Comparison of ENCODE assay signal across 18 mouse cellular contexts in the genomic region with DNA sequence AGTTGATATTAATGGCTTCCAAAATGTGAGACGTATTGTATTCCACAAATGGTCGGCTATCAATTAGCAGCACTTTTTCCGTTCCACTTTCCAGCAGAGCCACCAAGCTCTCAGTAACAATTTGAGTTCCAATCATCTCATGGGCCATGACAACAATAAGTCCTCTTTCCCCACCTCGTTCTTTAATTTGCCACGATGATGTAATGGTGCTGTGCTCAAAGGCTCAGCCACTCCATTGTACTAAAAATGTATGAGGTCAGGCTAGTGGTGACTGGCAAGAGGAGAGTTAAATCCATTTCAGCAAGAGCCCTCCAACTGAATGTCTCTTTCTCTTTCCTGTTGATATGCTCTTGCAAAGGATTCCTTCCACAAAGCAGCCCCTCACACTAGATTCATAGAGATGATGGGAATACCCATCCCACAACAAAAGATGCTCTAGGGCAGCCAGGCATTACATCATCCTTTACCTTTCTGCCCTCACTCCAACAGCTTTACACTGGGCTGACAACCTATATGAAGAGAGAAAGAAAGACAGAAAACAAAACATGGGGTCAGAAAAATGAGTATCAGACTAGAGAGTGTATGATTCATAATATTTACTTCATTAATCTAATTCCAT. TPM values are rescaled to one million over a fixed set of nuclear protein-coding genes. Genes with fewer than 3 reads are reported as not detected.
DNase-seq lines count a peak whose midpoint lies in the region; ATAC-seq lines count a peak whose summit lies in the region.
"Had no signal": no experiment of that assay in that cellular context is flagged by ENCODE, and none has a peak within 500 bp of the region (broad histone marks: within the 10 kb centered on the region; RNA-seq: fewer than 3 reads in every experiment).

No protein-coding gene starts in this region.

- no peaks in the 10 kb centered on the region for H3K4me1 ChIP-seq in embryonic facial prominence, embryonic 11.5 days (ENCODE audit: control insufficient read depth, insufficient read depth, low read length)
- H3K4me1 ChIP-seq in embryonic facial prominence, embryonic 10.5 days = peaks cover 10% of the 10 kb centered on the region; the same call in 1 of the 2 replicates
- H3K4me1 ChIP-seq in midbrain, embryonic 12.5 days = peaks cover 24% of the 10 kb centered on the region
- H3K4me1 ChIP-seq in midbrain, embryonic 11.5 days (ENCODE audit: control insufficient read depth, insufficient read depth, low read length) = peaks cover 2% of the 10 kb centered on the region; the same call in 1 of the 2 replicates
- H3K4me1 ChIP-seq in forebrain, embryonic 11.5 days (replicated peaks; ENCODE audit: control insufficient read depth, insufficient read depth, low read length) = peaks cover 6% of the 10 kb centered on the region; the same call in 1 of the 2 replicates

- H3K27me3 ChIP-seq in embryonic facial prominence, embryonic 11.5 days (ENCODE audit: control insufficient read depth, insufficient read depth, low read length) = no peaks in the 10 kb centered on the region
- no peaks in the 10 kb centered on the region for H3K27me3 ChIP-seq in embryonic facial prominence, embryonic 10.5 days (replicated peaks; ENCODE audit: low read depth, poor library complexity, severe bottlenecking)
- no peaks in the 10 kb centered on the region for H3K27me3 ChIP-seq in midbrain, embryonic 12.5 days
- H3K27me3 ChIP-seq in midbrain, embryonic 11.5 days (ENCODE audit: control insufficient read depth, insufficient read depth, low read length) = no peaks in the 10 kb centered on the region
- no peaks in the 10 kb centered on the region for H3K27me3 ChIP-seq in forebrain, embryonic 11.5 days (ENCODE audit: control insufficient read depth, insufficient read depth, low read length)
- H3K27me3 ChIP-seq: CH12.LX; heart, embryonic 13.5 days; liver, embryonic 12.5 days; lung, embryonic 15.5 days had no signal

- no peak overlapping the region for H3K4me2 ChIP-seq in embryonic facial prominence, embryonic 11.5 days (ENCODE audit: low read depth, low read length)
- H3K4me2 ChIP-seq in midbrain, embryonic 12.5 days (replicated peaks) = no peak overlapping the region
- no peak overlapping the region for H3K4me2 ChIP-seq in midbrain, embryonic 11.5 days
- H3K4me2 ChIP-seq in forebrain, embryonic 11.5 days (ENCODE audit: low read depth, low read length, severe bottlenecking) = no peak overlapping the region
- H3K4me2 ChIP-seq: heart, embryonic 13.5 days; liver, embryonic 12.5 days; lung, embryonic 15.5 days had no signal

- peak; percentile 24 for DNase-seq in embryonic facial prominence, embryonic 11.5 days (ENCODE audit: low spot score)
- no peak for DNase-seq in embryonic facial prominence, embryonic 10.5 days (ENCODE audit: low spot score)
- DNase-seq in midbrain, embryonic 11.5 days (ENCODE audit: low spot score, missing footprints) = no peak
- no peak for DNase-seq in forebrain, embryonic 11.5 days (ENCODE audit: low spot score)
- peak; percentile 97 for DNase-seq in retina, postnatal 1 day
- DNase-seq in thymus, adult 18-20 months = no peak
- DNase-seq: adrenal gland, adult 2 months; cerebellum, adult 8-10 months; heart, postnatal 4 days; kidney, adult 18-20 months; kidney, postnatal 14 days had no signal

- WGBS in embryonic facial prominence, embryonic 11.5 days = 60% methylated on average over 5 of the region's 5 CpGs
- 70% methylated on average over 5 of the region's 5 CpGs for WGBS in embryonic facial prominence, embryonic 10.5 days
- WGBS in midbrain, embryonic 12.5 days = 64% methylated on average over 5 of the region's 5 CpGs
- WGBS in midbrain, embryonic 11.5 days = 76% methylated on average over 5 of the region's 5 CpGs
- WGBS in forebrain, embryonic 11.5 days = 26% methylated on average over 5 of the region's 5 CpGs

- no peaks in the 10 kb centered on the region for H3K9me3 ChIP-seq in embryonic facial prominence, embryonic 11.5 days (replicated peaks; ENCODE audit: control insufficient read depth, low read length)
- no peaks in the 10 kb centered on the region for H3K9me3 ChIP-seq in embryonic facial prominence, embryonic 10.5 days
- H3K9me3 ChIP-seq in midbrain, embryonic 12.5 days = no peaks in the 10 kb centered on the region
- H3K9me3 ChIP-seq in midbrain, embryonic 11.5 days (ENCODE audit: control insufficient read depth, low read length) = no peaks in the 10 kb centered on the region
- no peaks in the 10 kb centered on the region for H3K9me3 ChIP-seq in forebrain, embryonic 11.5 days (ENCODE audit: control insufficient read depth, low read length)
- H3K9me3 ChIP-seq: heart, embryonic 13.5 days; liver, embryonic 12.5 days; lung, embryonic 15.5 days had no signal

- no peaks in the 10 kb centered on the region for H3K36me3 ChIP-seq in embryonic facial prominence, embryonic 11.5 days (replicated peaks; ENCODE audit: control insufficient read depth, insufficient read depth, low read depth, low read length)
- peaks cover 11% of the 10 kb centered on the region for H3K36me3 ChIP-seq in embryonic facial prominence, embryonic 10.5 days (replicated peaks)
- 0 out of 2 replicates have a peak, but pooled peaks cover 3% of the 10 kb centered on the region for H3K36me3 ChIP-seq in midbrain, embryonic 12.5 days
- no peaks in the 10 kb centered on the region for H3K36me3 ChIP-seq in midbrain, embryonic 11.5 days (ENCODE audit: control insufficient read depth, insufficient read depth, low read length)
- no peaks in the 10 kb centered on the region; the same call in 1 of the 2 replicates for H3K36me3 ChIP-seq in forebrain, embryonic 11.5 days (ENCODE audit: control insufficient read depth, insufficient read depth, low read length)
- H3K36me3 ChIP-seq: lung, embryonic 15.5 days had no signal

- H3K9ac ChIP-seq in embryonic facial prominence, embryonic 11.5 days (replicated peaks; ENCODE audit: low read length) = no peak overlapping the region
- H3K9ac ChIP-seq in midbrain, embryonic 12.5 days (replicated peaks) = no peak overlapping the region
- H3K9ac ChIP-seq in midbrain, embryonic 11.5 days (ENCODE audit: low read length) = no peak overlapping the region
- no peak overlapping the region for H3K9ac ChIP-seq in forebrain, embryonic 11.5 days (ENCODE audit: low read length)
- H3K9ac ChIP-seq: heart, embryonic 13.5 days; liver, embryonic 12.5 days; lung, embryonic 15.5 days had no signal

- no peak overlapping the region for H3K4me3 ChIP-seq in embryonic facial prominence, embryonic 11.5 days (ENCODE audit: low read depth, low read length)
- H3K4me3 ChIP-seq in embryonic facial prominence, embryonic 10.5 days = no peak overlapping the region
- H3K4me3 ChIP-seq in midbrain, embryonic 12.5 days = no peak overlapping the region
- H3K4me3 ChIP-seq in midbrain, embryonic 11.5 days (ENCODE audit: low read depth, low read length) = no peak overlapping the region
- no peak overlapping the region for H3K4me3 ChIP-seq in forebrain, embryonic 11.5 days (ENCODE audit: low read depth, low read length)
- H3K4me3 ChIP-seq: heart, embryonic 13.5 days; liver, embryonic 12.5 days; lung, embryonic 15.5 days had no signal

- no peak for ATAC-seq in embryonic facial prominence, embryonic 11.5 days (replicated peaks; ENCODE audit: insufficient number of reproducible peaks, low FRiP score, low TSS enrichment, low read depth)
- peak; percentile 75; the same call in 1 of the 2 replicates for ATAC-seq in midbrain, embryonic 12.5 days (ENCODE audit: low FRiP score, low read depth)
- ATAC-seq in midbrain, embryonic 11.5 days (ENCODE audit: low FRiP score) = no peak
- peak; percentile 91 for ATAC-seq in forebrain, embryonic 11.5 days (replicated peaks; ENCODE audit: low FRiP score)
- no peak for ATAC-seq in megakaryocyte-erythroid progenitor cell, adult 5-6 weeks (replicated peaks; ENCODE audit: low FRiP score, low TSS enrichment, poor library complexity, severe bottlenecking)
- ATAC-seq: hindbrain, postnatal 0 days; liver, embryonic 12.5 days had no signal

- H3K27ac ChIP-seq in embryonic facial prominence, embryonic 11.5 days (replicated peaks; ENCODE audit: low read depth, low read length) = no peak overlapping the region
- H3K27ac ChIP-seq in embryonic facial prominence, embryonic 10.5 days (replicated peaks) = no peak overlapping the region
- H3K27ac ChIP-seq in midbrain, embryonic 12.5 days (replicated peaks) = 0 out of 2 replicates have a peak overlapping the region, but pooled peaks have one; percentile 30
- no peak overlapping the region for H3K27ac ChIP-seq in midbrain, embryonic 11.5 days (ENCODE audit: low read depth, low read length)
- peak overlapping the region; percentile 50; the same call in 1 of the 2 replicates for H3K27ac ChIP-seq in forebrain, embryonic 11.5 days (ENCODE audit: low read depth, low read length)
- H3K27ac ChIP-seq: hindbrain, postnatal 0 days; liver, embryonic 12.5 days; lung, embryonic 15.5 days had no signal

RNA-seq across cellular contexts. Expression of a gene that starts 31.4 kb away (rescaled TPM):
- polyA plus RNA-seq in embryonic facial prominence, embryonic 11.5 days (2014; fragmentation: Nextera tagmentation; extraction: Ambion mirVana) = 15.4 and 17.7 TPM in 2 replicates
- polyA plus RNA-seq in embryonic facial prominence, embryonic 10.5 days (2016; fragmentation: Nextera tagmentation; extraction: Ambion mirVana) = 11.9 TPM in 2 replicates
- polyA plus RNA-seq in midbrain, embryonic 12.5 days (2016; fragmentation: Nextera tagmentation; extraction: Ambion mirVana) = 17.0 and 17.7 TPM in 2 replicates
- 18.0 and 18.5 TPM in 2 replicates for polyA plus RNA-seq in midbrain, embryonic 11.5 days (2014; fragmentation: Nextera tagmentation; extraction: Ambion mirVana)
- 24.9 and 28.3 TPM in 2 replicates for polyA plus RNA-seq in forebrain, embryonic 11.5 days (2014; fragmentation: Nextera tagmentation; extraction: Ambion mirVana)
- total RNA-seq in megakaryocyte-erythroid progenitor cell, adult 5-6 weeks (2014; fragmentation: Nextera tagmentation) = 7.1 and 10.0 TPM in 2 replicates
- 3.9 and 10.9 TPM in 2 replicates for total RNA-seq in megakaryocyte-erythroid progenitor cell, adult 5-6 weeks (2017)

Comparison
In these comparisons a context has a peak if more than half of its experiments do, and no peak if none do; other contexts are left out.
1. ATAC-seq: peak in midbrain, embryonic 12.5 days (single experiment) and forebrain, embryonic 11.5 days (single experiment); none in embryonic facial prominence, embryonic 11.5 days (single experiment), midbrain, embryonic 11.5 days (single experiment) and megakaryocyte-erythroid progenitor cell, adult 5-6 weeks (single experiment).
2. DNase-seq: peak in embryonic facial prominence, embryonic 11.5 days (single experiment) and retina, postnatal 1 day (single experiment); none in embryonic facial prominence, embryonic 10.5 days (single experiment), midbrain, embryonic 11.5 days (single experiment), forebrain, embryonic 11.5 days (single experiment) and thymus, adult 18-20 months (0 of 2).
3. H3K27ac ChIP-seq: peak in midbrain, embryonic 12.5 days (single experiment) and forebrain, embryonic 11.5 days (single experiment); none in embryonic facial prominence, embryonic 11.5 days (single experiment), embryonic facial prominence, embryonic 10.5 days (single experiment) and midbrain, embryonic 11.5 days (single experiment).